Mouse (Mus musculus): ENCODE measurements around the gene Speer4d. TPM values are rescaled to one million over a fixed set of nuclear protein-coding genes. Genes with fewer than 3 reads are reported as not detected.

The Speer4d gene
- polyA plus RNA-seq (2012; rRNA removed; ENCODE audit: low replicate concordance): not detected in 2 replicates

DNA sequence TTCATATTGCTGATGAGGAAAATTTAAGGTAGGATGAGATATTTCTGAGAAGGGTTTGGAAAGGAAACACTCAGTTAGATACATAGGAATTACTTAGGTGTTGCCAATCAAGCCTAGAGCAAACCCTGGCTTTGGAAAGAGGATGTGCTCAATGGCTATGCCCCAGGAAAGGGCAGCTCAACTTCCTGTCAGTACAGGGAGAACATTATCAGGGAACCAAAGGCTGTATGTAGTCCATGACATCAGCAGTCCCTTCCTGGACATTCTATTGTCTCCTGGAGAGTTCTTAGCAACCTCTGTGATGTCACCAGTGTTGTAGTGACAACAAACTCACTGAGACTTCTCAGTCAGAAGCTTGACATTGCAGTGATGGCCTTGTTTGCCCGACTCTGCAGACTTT is at the start of gene Speer4d:
Speer4d (plus strand) TSS at position 301 of the 400 bp plus-strand sequence.

DNA sequence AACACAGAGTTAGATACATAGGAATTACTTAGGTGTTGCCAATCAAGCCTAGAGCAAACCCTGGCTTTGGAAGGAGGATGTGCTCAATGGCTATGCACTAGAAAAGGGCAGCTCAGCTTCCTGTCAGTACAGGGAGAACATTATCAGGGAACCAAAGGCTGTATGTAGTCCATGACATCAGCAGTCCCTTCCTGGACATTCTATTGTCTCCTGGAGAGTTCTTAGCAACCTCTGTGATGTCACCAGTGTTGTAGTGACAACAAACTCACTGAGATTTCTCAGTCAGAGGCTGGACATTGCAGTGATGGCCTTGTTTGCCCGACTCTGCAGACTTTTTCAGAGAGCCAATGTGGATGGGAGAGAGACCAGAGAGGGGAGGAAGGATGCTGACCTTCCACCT is 41.8 kb upstream of the Speer4d start, which contains the start of gene Gm21083:
Gm21083 (plus strand) TSS at position 301 of the 400 bp plus-strand sequence.

DNA sequence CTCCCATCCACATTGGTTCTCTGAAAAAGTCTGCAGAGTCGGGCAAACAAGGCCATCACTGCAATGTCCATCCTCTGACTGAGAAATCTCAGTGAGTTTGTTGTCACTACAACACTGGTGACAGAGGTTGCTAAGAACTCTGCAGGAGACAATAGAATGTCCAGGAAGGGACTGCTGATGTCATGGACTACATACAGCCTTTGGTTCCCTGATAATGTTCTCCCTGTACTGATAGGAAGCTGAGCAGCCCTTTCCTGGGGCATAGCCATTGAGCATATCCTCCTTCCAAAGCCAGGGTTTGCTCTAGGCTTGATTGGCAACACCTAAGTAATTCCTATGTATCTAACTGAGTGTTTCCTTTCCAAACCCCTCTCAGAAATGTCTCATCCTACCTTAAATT is 38.1 kb downstream of the Speer4d start, which contains the start of gene 4930572O03Rik:
4930572O03Rik (minus strand) TSS at position 101 of the 400 bp plus-strand sequence.

Other genes starting within 250 kb of the Speer4d start
- not detected in 2 replicates for gene Gm21149, start 142.5 kb upstream of the Speer4d start, polyA plus RNA-seq (2012; rRNA removed; ENCODE audit: low replicate concordance)
- gene Gm21190, start 89.8 kb upstream of the Speer4d start, polyA plus RNA-seq (2012; rRNA removed; ENCODE audit: low replicate concordance): not detected in 2 replicates
- not detected in 2 replicates for gene Gm21083, start 41.7 kb upstream of the Speer4d start, polyA plus RNA-seq (2012; rRNA removed; ENCODE audit: low replicate concordance)
- gene 4930572O03Rik, start 38.0 kb downstream of the Speer4d start, polyA plus RNA-seq (2012; rRNA removed; ENCODE audit: low replicate concordance): not detected in 2 replicates
- not detected in 2 replicates for gene Speer4c, start 95.2 kb downstream of the Speer4d start, polyA plus RNA-seq (2012; rRNA removed; ENCODE audit: low replicate concordance)

Data from duodenum, adult 2 months (tissue).